Mouse (Mus musculus) liver (tissue): ENCODE measurements around the gene Creb1.

Source experiments
- DNase-seq: peaks from one replicate; pipeline ENCODE4 v3.0.0-alpha.2; 2020; ENCODE audit warnings: mixed read lengths

The Creb1 gene

GRCm38 (mm10) chr1:64532589-64533470 lies at the start of gene Creb1:
Gene Creb1, plus strand, starts transcription at chr1:64532645.
- peak; percentile 99 for DNase-seq

- no peak for DNase-seq
Measured at GRCm38 (mm10) chr1:64488521-64489029, 43.9 kb upstream of the Creb1 start.

- peak; percentile 18 for DNase-seq
Measured at GRCm38 (mm10) chr1:64496803-64497202, 35.6 kb upstream of the Creb1 start.

- no peak for DNase-seq
Measured at GRCm38 (mm10) chr1:64501382-64502140, 30.9 kb upstream of the Creb1 start.

- no peak for DNase-seq
Measured at GRCm38 (mm10) chr1:64508479-64509096, 23.9 kb upstream of the Creb1 start.

- DNase-seq, result no peak
Measured at GRCm38 (mm10) chr1:64509678-64510077, 22.8 kb upstream of the Creb1 start.

GRCm38 (mm10) chr1:64514184-64514583 lies 18.3 kb upstream of the Creb1 start:
- no peak for DNase-seq

GRCm38 (mm10) chr1:64516593-64516992 lies 15.9 kb upstream of the Creb1 start:
- no peak for DNase-seq

GRCm38 (mm10) chr1:64518480-64518879 lies 14.0 kb upstream of the Creb1 start:
- DNase-seq, result no peak

GRCm38 (mm10) chr1:64519345-64519744 lies 13.1 kb upstream of the Creb1 start:
- no peak for DNase-seq

GRCm38 (mm10) chr1:64519901-64520300 lies 12.5 kb upstream of the Creb1 start:
- no peak for DNase-seq

GRCm38 (mm10) chr1:64521734-64522133 lies 10.7 kb upstream of the Creb1 start:
- no peak for DNase-seq

GRCm38 (mm10) chr1:64522637-64523036 lies 9.8 kb upstream of the Creb1 start:
- no peak for DNase-seq

- DNase-seq, result no peak
Measured at GRCm38 (mm10) chr1:64523117-64523516, 9.3 kb upstream of the Creb1 start.

- peak; percentile 35 for DNase-seq
Measured at GRCm38 (mm10) chr1:64524661-64525060, 7.8 kb upstream of the Creb1 start.

- no peak for DNase-seq
Measured at GRCm38 (mm10) chr1:64527626-64528025, 4.8 kb upstream of the Creb1 start.

GRCm38 (mm10) chr1:64529781-64530315 lies 2.6 kb upstream of the Creb1 start:
- DNase-seq, result no peak

- DNase-seq, result no peak
Measured at GRCm38 (mm10) chr1:64531548-64531947, 897 bp upstream of the Creb1 start.

GRCm38 (mm10) chr1:64532067-64532523 lies 350 bp upstream of the Creb1 start:
- DNase-seq, result peak; percentile 65

GRCm38 (mm10) chr1:64533471-64534443 lies 1.3 kb downstream of the Creb1 start:
- DNase-seq, result peak; percentile 76

GRCm38 (mm10) chr1:64538837-64539367 lies 6.5 kb downstream of the Creb1 start:
- no peak for DNase-seq
